In genomic region chr7:133088830-133089261, GRCm38 (mm10) we compare ENCODE assay signal across 8 mouse cellular contexts. TPM values are rescaled to one million over a fixed set of nuclear protein-coding genes. Genes with fewer than 3 reads are reported as not detected.
A peak's percentile ranks its signal among the peaks of the same experiment; 100 is the strongest.
DNase-seq lines count a peak whose midpoint lies in the region; ATAC-seq and TF ChIP-seq lines count a peak whose summit lies in the region.

No protein-coding gene starts in this region.

- no peak overlapping the region for H3K4me3 ChIP-seq in forebrain, embryonic 14.5 days (ENCODE audit: low read depth, low read length)
- H3K4me3 ChIP-seq in small intestine, adult 2 months (ENCODE audit: low read depth, low read length) = peak overlapping the region; percentile 20; the same call in 1 of the 2 replicates

- intact Hi-C loops in heart, postnatal 10 days (cut with DNase I) = loop anchor here (5.0 kb wide), 1 partner anchor 33 kb away; the partner anchor contains the start of genes Ctbp2 and Fgfr2

- ATAC-seq in forebrain, embryonic 14.5 days = peak; percentile 82
- ATAC-seq in CD4-positive, CD25-positive, alpha-beta regulatory T cell, adult 4 months = no peak

- 12% methylated on average over 11 of the region's 11 CpGs for WGBS in forebrain, embryonic 14.5 days
- WGBS in small intestine, adult 2 months = 8% methylated on average over 11 of the region's 11 CpGs

- H3K9me3 ChIP-seq in forebrain, embryonic 14.5 days (replicated peaks; ENCODE audit: control insufficient read depth, low read length) = no peaks in the 10 kb centered on the region

- no peaks in the 10 kb centered on the region for H3K27me3 ChIP-seq in forebrain, embryonic 14.5 days (replicated peaks; ENCODE audit: control insufficient read depth, insufficient read depth, low read length)
- H3K27me3 ChIP-seq in small intestine, adult 2 months (ENCODE audit: control insufficient read depth, insufficient read depth, low read length) = no peaks in the 10 kb centered on the region

- peak; percentile 47 to 55 for DNase-seq in urinary bladder, adult 18-20 months (ENCODE audit: low spot score in 2 of 2)
- DNase-seq in urinary bladder, postnatal 10 days (ENCODE audit: low spot score) = no peak
- peak; percentile 86 for DNase-seq in forebrain, embryonic 14.5 days (ENCODE audit: low spot score)
- DNase-seq in heart, postnatal 10 days = peak; percentile 74 to 76
- peak; percentile 29 to 70 for DNase-seq in layer of hippocampus, adult 8-10 months (ENCODE audit: low spot score in 2 of 2)
- peak; percentile 86 for DNase-seq in lung, postnatal 10 days

- H3K27ac ChIP-seq in forebrain, embryonic 14.5 days (ENCODE audit: low read depth, low read length) = peak overlapping the region; percentile 78
- peak overlapping the region; percentile 47 for H3K27ac ChIP-seq in small intestine, adult 2 months (ENCODE audit: insufficient read depth, low read depth, low read length)

- H3K4me1 ChIP-seq in forebrain, embryonic 14.5 days (ENCODE audit: control insufficient read depth, insufficient read depth, low read length) = peaks cover 25% of the 10 kb centered on the region
- H3K4me1 ChIP-seq in small intestine, adult 2 months (ENCODE audit: control insufficient read depth, insufficient read depth, insufficient read length, low read length) = peaks cover 8% of the 10 kb centered on the region

- TF ChIP-seq CTCF in small intestine, adult 2 months (IDR thresholded peaks at IDR 0.05; ENCODE audit: extremely low read depth, insufficient read length, insufficient replicate concordance, low read depth, low read length) = no peak

- H3K36me3 ChIP-seq in forebrain, embryonic 14.5 days (ENCODE audit: control insufficient read depth, insufficient read depth, low read length) = no peaks in the 10 kb centered on the region
- H3K36me3 ChIP-seq in small intestine, adult 2 months (ENCODE audit: control insufficient read depth, insufficient read depth, low read length) = no peaks in the 10 kb centered on the region

- no peak for TF ChIP-seq POLR2A in small intestine, adult 2 months (IDR thresholded peaks at IDR 0.05; ENCODE audit: low read depth, low read length)

- peak overlapping the region; percentile 25; the same call in 1 of the 2 replicates for H3K9ac ChIP-seq in forebrain, embryonic 14.5 days (ENCODE audit: low read length)

- peak overlapping the region; percentile 33 for H3K4me2 ChIP-seq in forebrain, embryonic 14.5 days (ENCODE audit: low read length)

RNA-seq across cellular contexts. Expression of gene Fgfr2, which starts 34.3 kb away (rescaled TPM):
- 35.9 and 39.8 TPM in 2 replicates for polyA plus RNA-seq in forebrain, embryonic 14.5 days (2014; fragmentation: Nextera tagmentation; extraction: Ambion mirVana)
- total RNA-seq in heart, postnatal 10 days (2021) = 1 to 10 TPM; 6.2 to 6.3 TPM
- 10 to 100 TPM; 60.7 to 72.9 (median 65.8) TPM for total RNA-seq in layer of hippocampus, adult 8-10 months (2022)
- 8.7 and 14.7 TPM in 2 replicates for polyA plus RNA-seq in small intestine, adult 2 months (2012; rRNA removed)
- not detected for polyA plus RNA-seq in CD4-positive, CD25-positive, alpha-beta regulatory T cell, adult 4 months (2017; shearing (Covaris generic))

RNA-seq across cellular contexts. Expression of gene Ctbp2, which starts 35.3 kb away (rescaled TPM):
- polyA plus RNA-seq in forebrain, embryonic 14.5 days (2014; fragmentation: Nextera tagmentation; extraction: Ambion mirVana) = 87.5 and 92.1 TPM in 2 replicates
- 10 to 100 TPM; 46.2 to 53.5 TPM for total RNA-seq in heart, postnatal 10 days (2021)
- 10 to 100 TPM; 51.6 to 59.4 (median 55.8) TPM for total RNA-seq in layer of hippocampus, adult 8-10 months (2022)
- polyA plus RNA-seq in small intestine, adult 2 months (2012; rRNA removed) = 28.4 and 33.8 TPM in 2 replicates
- 1 to 10 TPM; 7.8 to 8.2 TPM for polyA plus RNA-seq in CD4-positive, CD25-positive, alpha-beta regulatory T cell, adult 4 months (2017; shearing (Covaris generic))
